Mouse (Mus musculus) frontal cortex, adult (tissue): ENCODE results near the gene Med19.
A peak's percentile ranks its signal among the peaks of the same experiment; 100 is the strongest.

Experiments used
- ATAC-seq: cut with Nextera tagmentation; 2 replicates; pipeline ENCODE4 v1.9.2; 2017; ENCODE audit warnings: mild to moderate bottlenecking, moderate library complexity, mixed read lengths; ENCODE audit not compliant: low TSS enrichment

Med19 gene

GRCm38 (mm10) chr2:84677968-84678880 is at the start of gene Med19, which contains the start of gene Gm28635:
Gene Med19, plus strand, starts transcription at chr2:84678402.
Gene Gm28635, minus strand, starts transcription at chr2:84678041.
- ATAC-seq: peak; percentile 98

DNA sequence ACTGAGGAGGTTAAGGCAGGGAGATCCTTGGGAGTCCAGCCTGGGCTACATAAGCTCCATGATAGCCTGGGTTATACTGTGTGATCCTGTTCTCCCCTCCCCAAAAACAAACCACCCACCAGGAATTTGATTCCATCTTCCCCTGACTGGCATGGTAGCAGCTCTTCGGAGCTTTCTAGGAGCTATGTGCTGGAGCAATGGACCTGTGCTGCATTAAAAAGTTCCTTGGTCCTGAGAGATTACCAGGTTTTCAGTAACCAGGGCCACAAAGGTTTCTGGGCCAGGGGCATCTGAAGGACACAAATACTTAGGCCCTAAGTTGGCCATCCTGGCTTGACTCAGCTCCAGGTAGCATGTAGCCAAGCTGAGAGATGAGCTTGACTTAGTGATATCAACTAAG is 46.2 kb upstream of the Med19 start:
- ATAC-seq: no peak

GRCm38 (mm10) chr2:84632999-84633398 is 45.2 kb upstream of the Med19 start:
- ATAC-seq: no peak

GRCm38 (mm10) chr2:84634006-84634405 is 44.2 kb upstream of the Med19 start:
- 0 out of 2 replicates have a peak, but pooled peaks have one; percentile 14 for ATAC-seq

- ATAC-seq: peak; percentile 47
Observed at GRCm38 (mm10) chr2:84634934-84635482, 43.2 kb upstream of the Med19 start.

- peak; percentile 79 for ATAC-seq
Observed at GRCm38 (mm10) chr2:84635611-84636010, 42.6 kb upstream of the Med19 start.

GRCm38 (mm10) chr2:84636231-84636741 is 41.9 kb upstream of the Med19 start:
- ATAC-seq: no peak

GRCm38 (mm10) chr2:84637452-84638165 is 40.6 kb upstream of the Med19 start:
- ATAC-seq: no peak

DNA sequence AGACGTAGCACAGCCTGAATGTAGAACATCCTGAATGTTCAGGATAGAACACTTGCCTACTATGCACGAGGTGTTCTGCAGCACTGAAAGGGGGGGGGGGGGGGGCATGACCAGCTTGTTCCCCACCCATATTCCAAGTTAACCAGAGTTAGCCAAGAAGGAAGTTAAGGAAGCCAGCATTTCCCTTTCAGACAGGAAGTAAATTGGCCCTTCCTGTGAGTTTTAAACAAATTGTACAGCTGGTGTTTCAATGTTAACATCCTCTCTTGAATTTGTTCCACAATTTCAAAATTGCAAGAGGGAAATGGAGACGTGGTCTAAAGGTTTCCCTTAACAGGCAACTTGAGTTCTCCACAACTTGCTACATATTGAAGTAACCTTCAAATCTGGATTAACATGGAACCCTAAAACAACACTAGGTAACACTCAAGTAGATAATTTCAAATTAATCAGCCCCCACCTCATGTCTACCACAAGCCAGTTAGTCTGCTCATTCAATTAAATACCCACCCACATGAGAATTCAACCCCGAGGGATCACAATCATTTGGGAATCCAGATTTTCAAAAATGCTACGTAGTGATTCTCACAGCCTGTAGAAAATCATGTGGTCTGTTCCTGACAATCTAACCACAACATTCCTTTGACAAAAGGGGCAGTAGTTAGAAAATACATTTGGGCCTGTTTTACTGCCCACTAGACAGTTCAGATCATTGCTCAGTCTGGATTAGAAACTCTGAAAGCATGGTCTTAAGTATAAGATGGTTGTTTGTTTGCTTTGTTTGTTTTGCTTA is 39.6 kb upstream of the Med19 start:
- ATAC-seq: no peak

- no peak for ATAC-seq
Observed at GRCm38 (mm10) chr2:84640833-84641232, 37.4 kb upstream of the Med19 start.

- ATAC-seq: no peak
Observed at GRCm38 (mm10) chr2:84646138-84646537, 32.1 kb upstream of the Med19 start.

GRCm38 (mm10) chr2:84647051-84647568 is 31.1 kb upstream of the Med19 start:
- ATAC-seq: no peak

DNA sequence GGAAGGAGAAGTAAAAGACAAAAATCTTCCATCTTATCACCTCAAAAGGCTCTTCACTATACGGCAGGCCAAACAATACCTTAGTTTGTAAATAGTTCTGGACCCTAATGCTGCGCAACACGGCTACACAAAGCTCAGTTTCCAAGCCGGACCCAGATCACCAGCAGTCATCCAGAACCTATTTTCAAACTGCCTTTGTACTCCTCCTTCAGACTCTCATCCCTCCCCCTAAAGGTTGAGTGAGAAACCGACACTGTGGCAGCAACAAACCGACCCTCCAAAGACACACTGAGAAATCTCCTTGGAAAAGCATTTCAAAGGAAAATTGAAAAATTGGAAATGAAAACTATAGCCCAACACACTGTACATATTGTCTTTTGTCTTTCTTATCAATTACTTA is 29.8 kb upstream of the Med19 start:
- peak; percentile 38; the same call in 1 of the 2 replicates for ATAC-seq

- ATAC-seq: no peak
Observed at GRCm38 (mm10) chr2:84649674-84650073, 28.5 kb upstream of the Med19 start.

DNA sequence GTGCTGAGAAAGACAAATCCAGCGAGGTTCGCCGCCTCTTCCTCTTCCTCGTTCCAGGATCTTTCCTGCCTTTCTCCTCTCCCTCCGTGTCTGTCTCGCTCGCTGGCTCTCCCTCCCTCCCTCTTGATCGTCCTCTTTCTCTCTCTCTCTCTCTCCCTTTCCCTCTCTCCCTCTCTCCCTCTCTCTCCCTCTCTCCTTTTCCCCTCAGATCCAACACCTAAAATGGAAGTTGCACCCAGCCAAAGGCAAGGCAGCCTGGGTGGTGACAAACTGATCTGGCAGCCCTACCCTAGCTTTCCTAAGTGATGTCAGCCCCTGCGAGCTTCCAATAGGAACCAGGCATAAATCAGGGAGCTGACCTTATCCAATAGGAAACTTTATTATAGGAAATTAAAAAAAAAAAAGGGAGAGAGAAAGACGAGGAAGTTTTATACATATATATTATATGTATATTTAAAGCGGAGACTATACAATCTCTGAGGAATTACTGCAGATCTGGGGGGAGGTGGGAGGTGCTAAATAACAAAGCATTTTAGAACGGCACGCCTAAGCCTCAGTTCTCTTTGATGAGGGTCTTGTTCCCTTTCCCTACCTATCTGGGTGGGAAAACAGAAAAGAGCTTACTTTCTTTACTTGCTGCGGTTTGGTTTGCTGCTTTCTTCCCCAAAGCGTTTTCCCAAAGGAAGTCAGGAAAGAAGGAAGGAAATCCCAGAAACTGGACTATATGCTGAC is 27.6 kb upstream of the Med19 start, which contains the start of gene Ctnnd1:
Gene Ctnnd1 (minus strand): TSS at position 302 of the 732 bp plus-strand sequence.
- peak; percentile 99 for ATAC-seq

DNA sequence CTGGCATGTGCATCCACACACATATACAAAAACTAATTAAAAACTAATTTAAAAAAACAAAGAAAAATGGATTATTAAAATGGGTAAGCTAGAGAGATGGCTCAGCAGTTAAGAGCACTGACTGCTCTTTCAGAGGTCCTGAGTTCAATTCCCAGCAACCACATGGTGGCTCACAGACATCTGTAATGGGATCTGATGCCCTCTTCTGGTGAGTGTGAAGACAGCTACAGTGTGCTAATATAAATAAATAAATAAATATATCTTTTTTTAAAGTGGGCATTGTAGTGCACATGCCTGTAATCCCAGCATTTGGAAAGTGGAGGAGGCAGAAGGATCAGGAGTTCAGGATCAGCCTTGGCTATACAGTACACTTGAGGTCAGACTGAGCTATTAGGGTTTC is 24.8 kb upstream of the Med19 start:
- ATAC-seq: no peak

DNA sequence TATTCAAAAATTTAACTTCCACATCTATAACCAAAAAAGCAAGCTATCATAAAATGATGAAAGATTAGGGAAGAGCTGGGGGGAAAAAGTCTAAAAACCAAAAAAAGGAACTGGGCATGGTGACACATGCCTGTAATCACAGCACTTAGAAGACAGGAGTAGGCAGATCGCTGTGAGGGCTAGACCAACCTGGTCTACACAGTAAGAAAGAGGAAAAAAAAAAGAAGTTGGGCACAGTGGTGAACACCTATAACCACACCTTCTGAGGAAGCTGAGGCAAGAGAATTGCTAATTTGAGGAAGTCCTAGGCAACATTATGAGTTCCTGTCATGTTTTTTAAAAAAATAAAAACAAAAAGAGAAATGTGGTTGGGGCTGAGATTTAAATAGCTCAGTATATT is 22.3 kb upstream of the Med19 start:
- no peak for ATAC-seq

- ATAC-seq: no peak
Observed at GRCm38 (mm10) chr2:84658806-84659205, 19.4 kb upstream of the Med19 start, which contains the start of gene Btbd18. Gene Btbd18, plus strand, starts transcription at chr2:84659079.

DNA sequence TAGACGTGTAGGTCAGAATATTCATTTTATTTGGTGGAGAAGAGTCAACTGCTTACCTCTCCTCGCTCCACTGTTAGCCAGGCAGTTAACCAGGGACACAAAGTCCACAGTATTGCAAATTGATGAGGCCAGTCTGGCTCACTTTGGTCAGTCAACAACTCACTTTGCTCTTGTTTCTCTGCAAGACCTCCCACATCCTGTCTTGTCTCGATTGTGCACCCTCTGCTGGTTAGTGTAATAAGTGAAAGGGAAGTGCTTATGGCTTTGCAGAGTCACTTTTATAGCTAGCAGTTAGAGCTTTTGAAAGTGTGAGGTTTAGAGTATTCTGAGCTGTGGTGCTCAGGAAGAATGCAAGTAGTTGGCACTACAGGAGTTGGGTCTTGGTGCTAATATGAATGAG is 17.9 kb upstream of the Med19 start:
- ATAC-seq: peak; percentile 95

DNA sequence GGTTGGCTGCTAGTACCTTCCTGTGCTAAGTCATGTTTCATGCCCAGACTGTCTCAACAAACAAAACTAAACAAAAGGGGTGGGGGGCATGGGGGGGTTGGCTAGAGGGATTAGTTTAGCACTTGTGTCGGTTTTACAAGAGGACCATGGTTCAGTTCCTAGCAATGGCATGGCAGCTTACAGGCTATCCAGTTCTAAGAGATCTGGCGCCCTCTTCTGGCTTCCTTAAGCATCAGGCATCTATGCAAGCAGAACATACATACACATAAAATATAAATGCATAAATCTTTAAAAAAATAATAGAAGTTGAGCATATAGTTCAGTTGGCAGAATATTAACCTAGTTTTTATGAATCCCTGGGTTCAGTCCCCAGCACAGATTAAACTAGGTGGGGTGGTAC is 15.3 kb upstream of the Med19 start:
- ATAC-seq: no peak
